Mouse (Mus musculus): ENCODE measurements around the gene Cct4. TPM values are rescaled to one million over a fixed set of nuclear protein-coding genes. Genes with fewer than 3 reads are reported as not detected.
A peak's percentile ranks its signal among the peaks of the same experiment; 100 is the strongest.

Gene Cct4
- polyA plus RNA-seq, 1 experiment, result 134 TPM

DNA sequence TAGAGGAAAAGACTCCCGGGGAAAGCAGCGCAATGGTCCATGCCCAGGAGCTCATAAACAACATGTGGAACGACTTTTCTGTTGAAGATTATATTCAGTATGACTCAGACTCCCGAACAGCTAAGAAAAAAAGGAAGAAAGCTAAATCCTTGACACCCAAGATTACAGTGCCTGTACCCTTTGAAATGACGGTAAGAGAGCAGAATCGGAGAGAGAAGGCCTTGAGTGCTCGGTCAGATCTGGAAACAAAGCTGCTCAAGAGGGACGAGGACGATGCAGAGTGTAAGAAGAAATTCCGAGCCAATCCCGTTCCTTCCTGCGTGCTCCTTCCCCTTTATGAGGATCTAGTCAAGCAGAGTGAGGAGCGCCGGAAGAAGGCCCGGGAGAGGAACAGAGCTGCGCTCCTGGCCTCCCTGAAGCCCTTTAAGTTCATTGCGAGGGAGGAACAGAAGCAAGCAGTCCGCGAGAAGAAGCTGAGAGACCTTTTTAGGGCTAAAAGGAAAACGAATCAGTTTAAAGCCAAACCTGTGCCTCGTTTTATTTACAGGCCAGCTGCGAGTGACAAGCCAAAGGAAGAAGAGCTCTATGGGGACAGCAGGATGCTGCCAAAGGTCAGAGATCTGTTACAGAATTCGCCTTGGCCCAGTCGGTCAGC lies 29.9 kb downstream of the Cct4 start:
- H3K4me3 ChIP-seq (ENCODE audit: insufficient read depth, low read length), result no peak overlapping the region
- H3K27ac ChIP-seq (ENCODE audit: insufficient read depth, low read depth, low read length), result no peak overlapping the region
- TF ChIP-seq CTCF (IDR thresholded peaks at IDR 0.05; ENCODE audit: low read depth, low read length) (no peak), POLR2A (IDR thresholded peaks at IDR 0.05; ENCODE audit: borderline replicate concordance, low read depth, low read length) (no peak)
- H3K4me1 ChIP-seq (ENCODE audit: control insufficient read depth, insufficient read depth, low read length), result peaks cover 8% of the 10 kb centered on the region

DNA sequence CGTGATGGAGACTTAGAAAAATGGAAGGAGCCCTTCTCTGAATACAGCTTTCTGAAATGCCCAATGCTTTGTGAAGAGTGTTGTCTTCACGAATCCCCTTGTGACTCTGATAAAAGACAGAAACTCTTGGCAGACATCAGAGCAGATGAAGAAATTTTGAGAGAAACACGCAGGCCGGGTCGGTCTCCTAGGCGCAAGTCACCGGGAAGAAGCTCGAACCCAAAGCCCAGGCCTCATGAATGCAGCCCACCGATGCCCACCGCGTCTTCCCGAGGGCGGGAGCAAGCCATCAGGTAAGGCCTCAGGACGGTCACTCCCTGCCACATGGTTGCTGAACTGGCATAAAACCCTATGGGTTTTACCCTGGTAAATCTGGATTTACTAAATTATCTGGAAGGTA lies 30.5 kb downstream of the Cct4 start:
- Histone ChIP-seq H3K4me1 (ENCODE audit: control insufficient read depth, insufficient read depth, low read length) (peaks cover 8% of the 10 kb centered on the region), H3K27ac (ENCODE audit: insufficient read depth, low read depth, low read length) (no peak overlapping the region), H3K4me3 (ENCODE audit: insufficient read depth, low read length) (no peak overlapping the region)
- TF ChIP-seq CTCF (IDR thresholded peaks at IDR 0.05; ENCODE audit: low read depth, low read length) (no peak), POLR2A (IDR thresholded peaks at IDR 0.05; ENCODE audit: borderline replicate concordance, low read depth, low read length) (no peak)

- Histone ChIP-seq H3K4me1 (ENCODE audit: control insufficient read depth, insufficient read depth, low read length) (peaks cover 8% of the 10 kb centered on the region), H3K27ac (ENCODE audit: insufficient read depth, low read depth, low read length) (no peak overlapping the region)
Measured at GRCm38 (mm10) chr11:23023155-23023554, 32.8 kb downstream of the Cct4 start.

DNA sequence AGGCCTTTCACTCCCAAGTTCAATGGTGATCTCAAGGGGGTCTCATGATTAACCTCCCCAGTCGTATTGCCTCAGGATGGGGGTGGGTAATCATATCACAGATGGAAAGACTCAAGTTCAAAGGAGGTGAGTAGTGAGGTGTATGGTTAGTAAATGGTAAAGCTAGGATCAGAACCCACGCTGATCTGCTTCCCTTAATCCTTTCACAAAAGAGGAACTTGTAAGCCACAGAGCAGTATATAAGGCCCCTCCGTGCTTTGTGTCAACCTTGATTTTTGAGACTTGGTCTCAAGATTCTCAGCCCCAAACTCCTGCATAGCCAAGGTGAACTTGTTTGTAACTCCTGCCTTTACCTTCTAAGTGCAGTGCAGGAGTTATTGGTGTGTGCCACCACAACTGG lies 33.9 kb downstream of the Cct4 start:
- TF ChIP-seq CTCF (IDR thresholded peaks at IDR 0.05; ENCODE audit: low read depth, low read length), result no peak
- TF ChIP-seq POLR2A (IDR thresholded peaks at IDR 0.05; ENCODE audit: borderline replicate concordance, low read depth, low read length), result no peak
- peaks cover 8% of the 10 kb centered on the region for H3K4me1 ChIP-seq (ENCODE audit: control insufficient read depth, insufficient read depth, low read length)
- H3K27ac ChIP-seq (ENCODE audit: insufficient read depth, low read depth, low read length), result no peak overlapping the region
- H3K4me3 ChIP-seq (ENCODE audit: insufficient read depth, low read length), result no peak overlapping the region

More at GRCm38 (mm10) chr11:23023155-23023554, 32.8 kb downstream of the Cct4 start:
- TF ChIP-seq CTCF (IDR thresholded peaks at IDR 0.05; ENCODE audit: low read depth, low read length) (no peak), POLR2A (IDR thresholded peaks at IDR 0.05; ENCODE audit: borderline replicate concordance, low read depth, low read length) (no peak)
- no peak overlapping the region for H3K4me3 ChIP-seq (ENCODE audit: insufficient read depth, low read length)

GRCm38 (mm10) chr11:23028957-23029356 lies 38.6 kb downstream of the Cct4 start:
- Histone ChIP-seq H3K4me3 (ENCODE audit: insufficient read depth, low read length) (no peak overlapping the region), H3K4me1 (ENCODE audit: control insufficient read depth, insufficient read depth, low read length) (peaks cover 2% of the 10 kb centered on the region; the same call in 1 of the 2 replicates), H3K27ac (ENCODE audit: insufficient read depth, low read depth, low read length) (no peak overlapping the region)
- TF ChIP-seq CTCF (IDR thresholded peaks at IDR 0.05; ENCODE audit: low read depth, low read length), result no peak

GRCm38 (mm10) chr11:23029399-23029798 lies 39.1 kb downstream of the Cct4 start:
- Histone ChIP-seq H3K27ac (ENCODE audit: insufficient read depth, low read depth, low read length) (no peak overlapping the region), H3K4me1 (ENCODE audit: control insufficient read depth, insufficient read depth, low read length) (no peaks in the 10 kb centered on the region), H3K4me3 (ENCODE audit: insufficient read depth, low read length) (no peak overlapping the region)
- no peak for TF ChIP-seq CTCF (IDR thresholded peaks at IDR 0.05; ENCODE audit: low read depth, low read length)
- TF ChIP-seq POLR2A (IDR thresholded peaks at IDR 0.05; ENCODE audit: borderline replicate concordance, low read depth, low read length), result no peak

GRCm38 (mm10) chr11:23047252-23047651 lies 56.9 kb downstream of the Cct4 start:
- Histone ChIP-seq H3K27ac (ENCODE audit: insufficient read depth, low read depth, low read length) (no peak overlapping the region), H3K4me1 (ENCODE audit: control insufficient read depth, insufficient read depth, low read length) (peaks cover 8% of the 10 kb centered on the region), H3K4me3 (ENCODE audit: insufficient read depth, low read length) (no peak overlapping the region)
- no peak for TF ChIP-seq POLR2A (IDR thresholded peaks at IDR 0.05; ENCODE audit: borderline replicate concordance, low read depth, low read length)
- TF ChIP-seq CTCF (IDR thresholded peaks at IDR 0.05; ENCODE audit: low read depth, low read length), result no peak

DNA sequence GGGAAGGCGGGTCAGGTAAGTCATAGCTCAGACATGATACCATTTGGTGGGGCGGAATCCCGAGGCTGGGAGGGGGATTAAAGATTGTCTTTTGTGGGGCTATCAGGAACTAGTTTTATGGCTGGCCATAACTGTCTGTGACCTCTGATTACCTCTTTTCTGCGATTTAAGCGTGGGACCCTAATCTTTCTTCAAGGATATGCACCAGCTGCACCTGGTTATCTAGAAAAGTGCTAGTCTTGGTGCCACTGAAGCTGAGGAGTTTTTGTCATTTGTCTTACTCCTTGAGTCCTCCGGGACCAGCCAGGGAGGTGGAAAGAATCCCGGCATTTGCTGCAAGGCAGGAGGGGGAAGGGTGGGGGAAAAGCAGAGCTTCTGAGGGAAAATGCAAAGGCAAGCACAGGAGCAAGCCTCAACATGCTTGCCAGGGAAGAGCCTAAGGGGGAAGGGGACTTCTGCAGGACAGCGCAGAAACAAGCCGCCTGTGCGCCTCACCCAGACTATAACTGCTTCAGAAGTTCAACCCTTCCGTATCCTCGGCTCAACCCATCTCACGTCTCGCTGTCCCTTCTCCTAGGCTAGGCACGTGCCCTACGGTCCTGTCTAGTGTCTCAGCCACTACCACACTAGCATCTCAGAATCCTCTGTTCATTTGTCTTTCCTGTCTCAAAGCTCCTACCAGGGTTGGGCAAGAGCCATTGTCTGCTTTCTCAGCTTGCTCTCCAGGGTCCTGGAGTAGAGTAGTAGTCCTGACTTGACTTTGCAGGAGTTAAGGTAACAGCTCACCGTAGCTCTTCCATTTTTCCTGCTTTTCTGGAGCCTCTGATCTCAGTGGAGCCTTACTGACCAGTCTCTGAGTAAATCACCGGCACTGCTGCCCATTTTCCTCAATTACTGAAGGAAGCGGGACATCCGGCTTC lies 57.6 kb downstream of the Cct4 start:
- TF ChIP-seq CTCF (IDR thresholded peaks at IDR 0.05; ENCODE audit: low read depth, low read length) (no peak), POLR2A (IDR thresholded peaks at IDR 0.05; ENCODE audit: borderline replicate concordance, low read depth, low read length) (no peak)
- Histone ChIP-seq H3K4me1 (ENCODE audit: control insufficient read depth, insufficient read depth, low read length) (peaks cover 8% of the 10 kb centered on the region), H3K4me3 (ENCODE audit: insufficient read depth, low read length) (peak overlapping the region; percentile 1), H3K27ac (ENCODE audit: insufficient read depth, low read depth, low read length) (no peak overlapping the region)

DNA sequence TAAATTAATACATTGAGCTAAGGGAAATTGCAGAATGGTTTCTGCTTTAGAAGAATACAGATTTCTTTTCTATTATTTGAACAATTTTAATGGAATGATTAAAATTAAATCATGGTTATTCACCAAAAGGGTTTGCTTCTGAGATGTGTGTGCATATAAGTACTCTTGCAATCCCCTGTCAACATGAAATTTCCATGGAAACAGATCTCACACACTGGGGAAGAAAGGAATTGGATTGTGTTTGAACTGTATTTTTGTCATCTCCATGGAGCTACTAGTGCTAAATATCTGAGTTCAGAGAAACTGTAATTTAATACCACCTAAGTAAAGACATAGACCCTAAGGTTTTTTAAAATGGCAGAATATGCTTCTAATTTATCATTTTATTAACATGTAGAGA lies 59.3 kb downstream of the Cct4 start:
- no peak overlapping the region for H3K27ac ChIP-seq (ENCODE audit: insufficient read depth, low read depth, low read length)
- TF ChIP-seq POLR2A (IDR thresholded peaks at IDR 0.05; ENCODE audit: borderline replicate concordance, low read depth, low read length) (no peak), CTCF (IDR thresholded peaks at IDR 0.05; ENCODE audit: low read depth, low read length) (no peak)
- peaks cover 8% of the 10 kb centered on the region for H3K4me1 ChIP-seq (ENCODE audit: control insufficient read depth, insufficient read depth, low read length)
- no peak overlapping the region for H3K4me3 ChIP-seq (ENCODE audit: insufficient read depth, low read length)

- H3K27ac ChIP-seq (ENCODE audit: insufficient read depth, low read depth, low read length), result no peak overlapping the region
- no peak overlapping the region for H3K4me3 ChIP-seq (ENCODE audit: insufficient read depth, low read length)
- no peak for TF ChIP-seq CTCF (IDR thresholded peaks at IDR 0.05; ENCODE audit: low read depth, low read length)
- TF ChIP-seq POLR2A (IDR thresholded peaks at IDR 0.05; ENCODE audit: borderline replicate concordance, low read depth, low read length), result no peak
- H3K4me1 ChIP-seq (ENCODE audit: control insufficient read depth, insufficient read depth, low read length), result peaks cover 8% of the 10 kb centered on the region
Measured at GRCm38 (mm10) chr11:23052353-23052752, 62.0 kb downstream of the Cct4 start.

Other genes with a start within 250 kb of the Cct4 start
- gene B3gnt2, start 129.6 kb upstream of the Cct4 start, polyA plus RNA-seq (2012; ENCODE audit: insufficient read depth, insufficient read length, missing spikeins), result 19.7 and 20.5 TPM in 2 replicates
- 25.0 and 31.7 TPM in 2 replicates for gene Zrsr1, start 18.5 kb upstream of the Cct4 start, polyA plus RNA-seq (2012; ENCODE audit: insufficient read depth, insufficient read length, missing spikeins)
- 56.5 and 58.5 TPM in 2 replicates for gene Gm28048, start 8.4 kb upstream of the Cct4 start, polyA plus RNA-seq (2012; ENCODE audit: insufficient read depth, insufficient read length, missing spikeins)
- gene Commd1, start 8.1 kb upstream of the Cct4 start, polyA plus RNA-seq (2012; ENCODE audit: insufficient read depth, insufficient read length, missing spikeins), result 72.7 and 85.7 TPM in 2 replicates
- 8.1 and 8.3 TPM in 2 replicates for gene Fam161a, start 17.0 kb downstream of the Cct4 start, polyA plus RNA-seq (2012; ENCODE audit: insufficient read depth, insufficient read length, missing spikeins)